Mouse (Mus musculus) kidney, postnatal 25 days (tissue): ENCODE results near the gene Tmbim4.
"Not testable (repeated sequence)": the region's sequence is repeated elsewhere in the genome, so short reads cannot be mapped to it uniquely, and the experiment has no call there.

Experiments
- DNase-seq, 2 experiments: peaks; one replicate each; pipeline ENCODE4 v3.0.0; 2021; ENCODE audit warnings: mixed read lengths in 2 of 2

Tmbim4 gene

GRCm38 (mm10) chr10:120197061-120197835 lies 4.1 kb upstream of the Tmbim4 start:
- no peak for DNase-seq

GRCm38 (mm10) chr10:120201961-120202402 lies 592 bp downstream of the Tmbim4 start, which contains the start of gene Irak3:
TSS of gene Irak3 (minus strand) at chr10:120202130.
- peak; percentile 87 to 91 for DNase-seq

- DNase-seq, result no peak
Measured at GRCm38 (mm10) chr10:120202467-120203250, 1.3 kb downstream of the Tmbim4 start.

DNA sequence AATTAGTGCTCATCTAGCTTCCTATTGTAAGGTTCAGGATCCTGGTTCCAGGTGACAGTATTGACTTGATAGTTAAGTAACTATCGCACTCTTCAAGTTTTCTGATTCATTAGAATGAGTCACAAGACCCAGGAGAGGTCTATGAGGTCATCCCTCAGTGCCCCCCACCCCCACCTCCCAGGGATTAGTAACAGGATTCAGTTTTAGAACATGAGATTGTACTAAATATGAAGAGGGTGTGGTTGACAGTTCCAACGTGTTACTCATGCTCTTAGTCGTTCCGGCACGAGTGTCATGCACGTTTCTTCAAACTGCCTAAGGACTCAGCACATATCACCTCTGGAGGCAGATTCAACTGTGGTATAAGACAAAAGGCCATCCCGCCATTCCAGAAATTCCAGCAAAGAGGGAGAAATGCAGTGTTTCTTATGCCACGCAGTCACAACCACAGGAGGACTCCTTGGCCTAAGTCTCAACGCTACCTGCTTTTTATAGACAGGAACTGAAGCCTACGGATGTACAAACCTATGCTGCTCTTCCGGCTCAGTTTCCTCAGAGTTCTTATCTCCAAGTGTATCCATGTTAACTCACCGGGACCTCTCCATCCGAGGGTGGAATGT lies 3.3 kb downstream of the Tmbim4 start:
- DNase-seq, result no peak

DNA sequence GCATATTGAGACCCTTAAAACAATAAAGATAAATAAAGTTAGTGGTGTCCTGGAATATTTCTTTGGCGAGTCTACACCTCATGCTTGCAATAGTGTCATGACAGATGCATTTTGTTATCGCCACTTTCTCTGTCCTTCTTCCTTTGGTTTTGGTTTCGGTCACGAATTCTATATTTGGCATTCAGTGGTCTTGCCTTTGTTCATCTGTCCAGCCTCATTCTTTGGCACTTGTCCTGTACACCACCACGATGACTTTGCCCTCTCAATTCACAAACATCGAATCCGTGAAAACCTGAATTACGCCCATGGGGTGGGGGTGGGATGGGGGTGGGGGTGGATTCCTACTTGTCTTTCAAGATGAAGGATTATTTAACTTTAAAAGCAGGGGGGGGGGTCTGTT lies 6.6 kb downstream of the Tmbim4 start:
- DNase-seq, result no peak

DNA sequence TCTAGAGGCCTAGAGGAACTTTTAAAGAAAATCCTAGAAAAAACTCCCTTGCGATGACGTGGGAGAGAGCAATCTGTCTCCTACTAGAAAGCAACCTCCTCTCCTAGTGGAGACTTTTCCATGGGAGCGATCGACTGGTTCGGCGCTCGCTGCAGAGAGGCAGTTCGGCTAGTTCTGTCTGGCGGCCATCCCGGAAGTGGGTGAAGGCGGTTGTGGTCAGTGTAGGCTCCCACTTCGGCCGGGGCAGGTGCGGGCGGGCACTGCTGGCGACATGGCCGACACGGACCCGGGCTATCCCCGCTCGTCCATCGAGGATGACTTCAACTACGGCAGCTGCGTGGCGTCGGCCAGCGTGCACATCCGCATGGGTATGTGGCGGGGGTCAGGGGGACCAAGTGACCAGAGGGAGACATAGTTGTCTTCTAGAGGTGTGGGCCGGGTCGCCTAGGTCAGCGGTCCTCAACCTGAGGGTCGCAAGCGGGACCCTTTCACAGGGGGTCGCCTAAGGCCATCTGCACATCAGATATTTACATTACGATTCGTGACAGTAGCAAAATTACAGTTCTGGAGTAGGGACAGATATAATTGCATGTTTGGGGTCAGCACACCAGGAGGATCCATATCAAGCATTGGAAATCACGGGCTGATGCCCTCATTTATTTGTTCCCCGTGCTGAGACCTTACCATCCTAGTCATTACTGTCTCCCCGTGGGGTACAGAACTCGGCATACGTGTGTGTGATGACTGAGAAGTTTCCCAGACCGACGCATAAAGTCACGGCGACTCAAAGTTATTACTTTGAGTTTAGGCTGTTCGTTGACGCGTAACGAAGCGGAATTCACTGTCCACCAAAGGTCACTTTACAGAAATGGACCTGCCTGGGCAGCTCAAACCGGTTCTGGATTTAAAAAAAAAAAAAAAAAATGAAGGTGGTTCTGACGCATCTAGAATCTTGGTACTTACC lies 7.5 kb downstream of the Tmbim4 start:
- DNase-seq, result peak; percentile 94 to 96

GRCm38 (mm10) chr10:120209539-120209925 lies 8.1 kb downstream of the Tmbim4 start:
- no peak for DNase-seq

DNA sequence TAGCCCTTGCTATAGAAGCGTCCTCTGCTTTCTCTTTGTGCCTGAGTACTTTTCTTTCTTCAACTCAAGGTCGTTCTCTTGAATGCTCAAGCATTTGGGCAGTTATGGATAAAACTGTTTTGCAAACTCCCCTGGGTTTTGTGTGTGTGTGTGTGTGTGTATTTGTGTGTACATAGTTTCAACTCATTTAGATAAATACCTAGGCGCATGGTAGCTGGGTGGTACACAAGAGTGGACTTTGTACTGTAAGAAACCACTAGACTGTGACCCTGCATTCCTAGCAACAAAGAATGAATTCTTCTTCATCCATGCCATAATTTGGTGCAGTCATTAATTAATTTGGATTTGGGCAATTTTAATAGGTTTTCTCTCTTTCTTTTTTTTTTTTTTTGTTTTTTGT lies 8.7 kb downstream of the Tmbim4 start:
- no peak for DNase-seq

GRCm38 (mm10) chr10:120217099-120217498 lies 15.7 kb downstream of the Tmbim4 start:
- not testable (repeated sequence) for DNase-seq

- no peak for DNase-seq
Measured at GRCm38 (mm10) chr10:120218996-120219395, 17.6 kb downstream of the Tmbim4 start.

- peak in 1 of 2 experiments; percentile 43 for DNase-seq
Measured at GRCm38 (mm10) chr10:120219578-120220359, 18.4 kb downstream of the Tmbim4 start.

DNA sequence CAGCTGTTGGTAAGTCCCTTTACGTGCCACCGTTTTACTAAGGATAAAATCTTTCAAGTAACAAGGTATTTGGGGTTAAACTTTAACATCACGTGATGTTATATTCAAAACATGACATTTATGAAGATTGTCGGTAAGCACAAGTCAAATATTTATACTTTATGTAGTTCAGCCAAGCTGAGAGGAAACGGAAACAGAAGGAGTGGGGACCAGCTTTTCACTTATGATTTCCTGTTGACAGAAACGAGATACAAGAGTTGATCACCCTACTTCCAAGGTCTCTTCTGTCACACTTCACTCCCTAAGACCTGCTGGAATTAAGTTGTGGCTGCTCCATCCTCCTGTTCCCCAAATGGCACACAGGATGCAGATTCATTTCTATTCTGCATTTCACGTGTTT lies 19.4 kb downstream of the Tmbim4 start:
- DNase-seq, result no peak

GRCm38 (mm10) chr10:120226871-120227661 lies 25.7 kb downstream of the Tmbim4 start, which contains the start of gene Llph:
TSS of gene Llph (plus strand) at chr10:120227070.
- DNase-seq, result peak; percentile 92 to 93

DNA sequence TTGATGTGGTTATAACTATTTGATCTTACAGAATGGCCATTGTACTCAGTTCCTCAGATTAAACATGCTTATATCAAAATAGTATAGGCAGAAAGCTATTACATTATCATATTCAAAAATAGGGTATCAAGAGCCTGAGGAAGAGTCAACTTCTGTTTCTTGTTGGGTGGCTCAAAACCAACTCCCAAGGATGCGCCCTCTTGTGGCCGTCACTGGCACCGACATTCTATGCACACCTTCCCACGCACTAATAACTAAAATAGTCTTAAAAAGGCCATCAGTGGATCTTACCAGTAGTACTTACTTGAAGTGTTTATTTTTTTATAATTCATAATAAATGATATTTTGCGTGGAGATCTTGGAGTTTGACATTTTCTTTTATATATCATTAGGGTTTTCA lies 30.3 kb downstream of the Tmbim4 start:
- peak; percentile 68 to 81 for DNase-seq

DNA sequence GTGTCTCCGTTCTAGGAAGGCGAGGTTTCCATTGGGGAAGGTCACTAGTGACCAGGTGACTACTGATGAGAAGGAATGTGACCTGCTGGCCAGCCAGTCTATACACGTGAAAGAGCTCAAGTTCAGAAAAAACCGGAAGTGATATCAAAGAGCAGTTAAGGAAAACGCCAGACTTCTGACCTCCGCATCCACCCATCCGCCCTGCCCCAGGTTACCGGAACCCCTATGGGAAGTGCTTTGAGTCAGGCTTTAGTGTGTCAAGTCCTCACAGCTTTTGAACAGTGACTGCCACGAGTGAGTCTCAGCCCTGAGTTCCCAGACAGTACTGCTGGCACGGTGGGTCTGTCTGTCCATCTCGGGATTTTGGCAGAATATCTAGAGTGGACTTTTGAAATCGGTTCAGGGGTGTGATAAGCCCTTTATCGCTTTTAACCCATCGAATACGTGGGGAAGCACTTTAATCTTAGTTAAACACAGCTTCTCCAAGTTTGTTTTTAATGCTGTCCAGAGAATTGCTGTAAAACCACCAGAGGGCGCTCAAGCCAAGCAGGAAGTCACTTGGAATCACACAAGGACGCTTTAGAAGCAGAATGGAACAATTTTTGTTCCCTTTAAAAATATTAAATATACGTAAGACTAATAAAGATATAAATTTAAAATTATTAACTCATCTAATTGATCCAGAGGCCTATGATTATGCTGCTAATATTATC lies 32.4 kb downstream of the Tmbim4 start:
- peak; percentile 57 to 75 for DNase-seq

DNA sequence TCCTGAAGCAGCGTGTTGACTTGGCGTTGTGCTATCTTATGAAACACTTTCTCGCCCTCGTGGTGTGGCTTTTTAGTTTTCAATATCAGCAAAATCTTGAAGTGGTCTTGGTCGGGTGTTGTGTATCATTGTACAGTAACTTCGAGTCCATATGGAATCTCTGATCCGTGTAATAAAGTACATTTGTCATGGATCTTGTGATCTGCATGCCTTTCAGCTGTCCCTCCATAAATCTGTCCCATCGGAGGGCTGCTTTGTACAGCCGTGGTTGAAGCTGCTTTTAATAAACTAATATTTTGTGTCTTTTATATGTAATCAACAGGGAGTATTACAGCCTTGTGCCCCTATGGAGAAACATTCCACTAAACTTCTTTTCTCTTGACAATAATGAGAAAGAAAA lies 35.5 kb downstream of the Tmbim4 start:
- no peak for DNase-seq

DNA sequence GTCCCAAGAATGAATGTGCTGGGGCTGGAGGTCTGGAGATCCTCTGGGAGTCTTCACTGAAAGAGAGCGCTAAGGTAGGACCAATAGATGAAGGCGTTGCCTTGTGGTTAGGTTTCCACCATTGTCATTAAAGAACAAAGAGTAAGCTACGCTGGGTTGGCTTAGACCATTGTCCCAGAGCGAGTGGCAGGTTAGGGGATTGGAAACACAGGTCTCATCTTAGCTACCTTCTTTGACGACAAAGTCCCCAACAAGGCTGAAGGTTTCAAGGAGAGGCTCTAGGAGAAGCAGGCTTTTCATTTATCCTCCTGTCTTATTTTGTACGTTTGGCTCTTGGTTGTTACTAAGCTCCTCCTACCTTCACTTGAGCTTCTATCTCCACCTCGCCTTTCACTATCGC lies 36.9 kb downstream of the Tmbim4 start:
- no peak for DNase-seq

- DNase-seq, result no peak
Measured at GRCm38 (mm10) chr10:120239476-120239875, 38.1 kb downstream of the Tmbim4 start.

- DNase-seq, result no peak
Measured at GRCm38 (mm10) chr10:120242421-120242820, 41.0 kb downstream of the Tmbim4 start.

DNA sequence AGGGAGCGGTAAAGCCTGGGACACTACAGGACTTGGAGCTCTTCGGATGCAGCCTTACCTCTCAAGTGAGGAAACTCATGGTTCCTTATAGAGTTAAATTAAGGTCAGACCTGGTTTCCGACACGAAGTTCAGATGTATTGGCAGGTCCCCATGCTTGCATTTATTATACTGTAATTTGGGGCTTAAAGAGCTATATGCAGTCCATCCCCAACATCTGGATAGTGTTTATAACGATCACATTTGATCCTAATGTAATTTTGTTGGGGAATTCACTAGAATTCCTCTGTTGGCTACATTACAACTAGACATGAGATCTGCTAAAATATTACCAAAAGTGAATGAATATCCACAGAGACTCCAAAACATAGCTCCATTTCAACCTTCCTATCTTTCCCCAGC lies 44.3 kb downstream of the Tmbim4 start:
- DNase-seq, result no peak
